26 mouse cellular contexts compared by ENCODE assay signal in genomic region chr7:6760170-6760569, GRCm38 (mm10). TPM values are rescaled to one million over a fixed set of nuclear protein-coding genes. Genes with fewer than 3 reads are reported as not detected.
DNase-seq lines count a peak whose midpoint lies in the region; ATAC-seq lines count a peak whose summit lies in the region.
"Had no signal": no experiment of that assay in that cellular context is flagged by ENCODE, and none has a peak within 500 bp of the region (broad histone marks: within the 10 kb centered on the region; RNA-seq: fewer than 3 reads in every experiment).

No protein-coding gene starts in this region.

- H3K36me3 ChIP-seq in kidney, embryonic 15.5 days: no peaks in the 10 kb centered on the region
- H3K36me3 ChIP-seq in limb, embryonic 10.5 days: peaks cover 43% of the 10 kb centered on the region
- no peaks in the 10 kb centered on the region; the same call in 1 of the 2 replicates for H3K36me3 ChIP-seq in heart, embryonic 11.5 days (ENCODE audit: control insufficient read depth, insufficient read depth, low read length)
- no peaks in the 10 kb centered on the region for H3K36me3 ChIP-seq in neural tube, embryonic 15.5 days
- H3K36me3 ChIP-seq: embryonic facial prominence, embryonic 15.5 days; forebrain, embryonic 10.5 days; G1E; heart, embryonic 15.5 days; hindbrain, embryonic 13.5 days had no signal

- H3K27me3 ChIP-seq in kidney, embryonic 15.5 days: no peaks in the 10 kb centered on the region
- no peaks in the 10 kb centered on the region for H3K27me3 ChIP-seq in limb, embryonic 10.5 days (ENCODE audit: low read depth, poor library complexity, severe bottlenecking)
- H3K27me3 ChIP-seq in heart, embryonic 11.5 days (ENCODE audit: control insufficient read depth, insufficient read depth, low read length): no peaks in the 10 kb centered on the region
- no peaks in the 10 kb centered on the region for H3K27me3 ChIP-seq in neural tube, embryonic 15.5 days (replicated peaks)
- H3K27me3 ChIP-seq: embryonic facial prominence, embryonic 15.5 days; heart, embryonic 15.5 days; hindbrain, embryonic 13.5 days had no signal

- H3K27ac ChIP-seq in kidney, embryonic 15.5 days: 0 out of 2 replicates have a peak overlapping the region, but pooled peaks have one; percentile 3
- 0 out of 2 replicates have a peak overlapping the region, but pooled peaks have one; percentile 7 for H3K27ac ChIP-seq in limb, embryonic 10.5 days
- no peak overlapping the region for H3K27ac ChIP-seq in heart, embryonic 11.5 days (ENCODE audit: low read depth, low read length)
- no peak overlapping the region for H3K27ac ChIP-seq in neural tube, embryonic 15.5 days (replicated peaks)
- H3K27ac ChIP-seq: embryonic facial prominence, embryonic 15.5 days; forebrain, embryonic 10.5 days; gastrocnemius, adult 2 months; heart, embryonic 15.5 days; hindbrain, embryonic 13.5 days; hindbrain, postnatal 0 days had no signal

- peaks cover 12% of the 10 kb centered on the region for H3K4me1 ChIP-seq in kidney, embryonic 15.5 days
- H3K4me1 ChIP-seq in limb, embryonic 10.5 days: peaks cover 9% of the 10 kb centered on the region
- H3K4me1 ChIP-seq in heart, embryonic 11.5 days (ENCODE audit: control insufficient read depth, insufficient read depth, low read length): peaks cover under 1% of the 10 kb centered on the region; the same call in 1 of the 2 replicates
- H3K4me1 ChIP-seq in neural tube, embryonic 15.5 days: peaks cover 3% of the 10 kb centered on the region; the same call in 1 of the 2 replicates

- no peaks in the 10 kb centered on the region for H3K9me3 ChIP-seq in kidney, embryonic 15.5 days (replicated peaks)
- no peaks in the 10 kb centered on the region for H3K9me3 ChIP-seq in limb, embryonic 10.5 days (replicated peaks)
- H3K9me3 ChIP-seq in heart, embryonic 11.5 days (replicated peaks; ENCODE audit: control insufficient read depth, low read length): no peaks in the 10 kb centered on the region
- no peaks in the 10 kb centered on the region for H3K9me3 ChIP-seq in neural tube, embryonic 15.5 days (replicated peaks)
- H3K9me3 ChIP-seq: embryonic facial prominence, embryonic 15.5 days; forebrain, embryonic 10.5 days; G1E; heart, embryonic 15.5 days; hindbrain, embryonic 13.5 days had no signal

- 23% methylated on average over 6 of the region's 6 CpGs for WGBS in kidney, embryonic 15.5 days
- 39% methylated on average over 6 of the region's 6 CpGs for WGBS in limb, embryonic 10.5 days
- WGBS in heart, embryonic 11.5 days (ENCODE audit: insufficient replicate concordance): 56% methylated on average over 6 of the region's 6 CpGs
- 22% methylated on average over 6 of the region's 6 CpGs for WGBS in neural tube, embryonic 15.5 days

- ATAC-seq in kidney, embryonic 15.5 days (replicated peaks; ENCODE audit: low FRiP score): no peak
- no peak for ATAC-seq in megakaryocyte progenitor cell, adult 5-6 weeks (replicated peaks; ENCODE audit: poor library complexity)
- ATAC-seq in heart, embryonic 11.5 days (replicated peaks; ENCODE audit: insufficient number of reproducible peaks, low FRiP score, low TSS enrichment): no peak
- ATAC-seq in neural tube, embryonic 15.5 days (ENCODE audit: low FRiP score): no peak
- ATAC-seq: forebrain, embryonic 16.5 days; hindbrain, postnatal 0 days had no signal

- no peak for DNase-seq in kidney, postnatal 14 days
- DNase-seq in R1 (ENCODE audit: low read depth, low spot score): peak; percentile 90
- DNase-seq in limb, embryonic 10.5 days (ENCODE audit: low spot score): no peak
- DNase-seq: adrenal gland, adult 8-10 months; adrenal gland, postnatal 36 days; cerebellum, adult 8-10 months; cerebellum, postnatal 14 days; embryo, embryonic 11 days; gastrocnemius, adult 2 months; gastrocnemius, postnatal 25 days; heart, postnatal 14 days had no signal

- H3K4me2 ChIP-seq in kidney, embryonic 15.5 days: no peak overlapping the region
- H3K4me2 ChIP-seq in heart, embryonic 11.5 days: no peak overlapping the region
- no peak overlapping the region for H3K4me2 ChIP-seq in neural tube, embryonic 15.5 days
- H3K4me2 ChIP-seq: embryonic facial prominence, embryonic 15.5 days; heart, embryonic 15.5 days; hindbrain, embryonic 13.5 days had no signal

- no peak overlapping the region for H3K4me3 ChIP-seq in kidney, embryonic 15.5 days (replicated peaks)
- no peak overlapping the region for H3K4me3 ChIP-seq in limb, embryonic 10.5 days
- no peak overlapping the region for H3K4me3 ChIP-seq in heart, embryonic 11.5 days (ENCODE audit: low read depth, low read length)
- no peak overlapping the region for H3K4me3 ChIP-seq in neural tube, embryonic 15.5 days (replicated peaks)
- H3K4me3 ChIP-seq: embryonic facial prominence, embryonic 15.5 days; erythroblast, embryonic 14.5 days; forebrain, embryonic 10.5 days; gastrocnemius, adult 2 months; heart, embryonic 15.5 days; hindbrain, embryonic 13.5 days had no signal

- no peak overlapping the region for H3K9ac ChIP-seq in kidney, embryonic 15.5 days
- H3K9ac ChIP-seq in heart, embryonic 11.5 days (ENCODE audit: low read depth, low read length): no peak overlapping the region
- H3K9ac ChIP-seq in neural tube, embryonic 15.5 days (replicated peaks): no peak overlapping the region
- H3K9ac ChIP-seq: embryonic facial prominence, embryonic 15.5 days; heart, embryonic 15.5 days; hindbrain, embryonic 13.5 days had no signal

RNA-seq across cellular contexts. Expression of gene Usp29, which starts 29.8 kb away (rescaled TPM):
- 5.1 and 7.3 TPM in 2 replicates for polyA plus RNA-seq in kidney, embryonic 15.5 days (2015; fragmentation: Nextera tagmentation; extraction: Ambion mirVana)
- 25.1 and 25.4 TPM in 2 replicates for polyA plus RNA-seq in limb, embryonic 10.5 days (2016; fragmentation: Nextera tagmentation; extraction: Ambion mirVana)
- not detected in 2 replicates for total RNA-seq in megakaryocyte progenitor cell, adult 5-6 weeks (2015)
- not detected in 2 replicates for total RNA-seq in megakaryocyte progenitor cell, adult 5-6 weeks (2017)
- 14.5 and 15.5 TPM in 2 replicates for polyA plus RNA-seq in heart, embryonic 11.5 days (2014; fragmentation: Nextera tagmentation; extraction: Ambion mirVana)
- polyA plus RNA-seq in neural tube, embryonic 15.5 days (2015; fragmentation: Nextera tagmentation; extraction: Ambion mirVana): 25.6 and 32.1 TPM in 2 replicates
- total RNA-seq: common myeloid progenitor, adult 5-6 weeks; granulocyte monocyte progenitor cell, adult 5-6 weeks had no signal

RNA-seq across cellular contexts. Expression of gene Peg3, which starts 29.9 kb away (rescaled TPM):
- 164 and 168 TPM in 2 replicates for polyA plus RNA-seq in kidney, embryonic 15.5 days (2015; fragmentation: Nextera tagmentation; extraction: Ambion mirVana)
- 378 and 427 TPM in 2 replicates for polyA plus RNA-seq in limb, embryonic 10.5 days (2016; fragmentation: Nextera tagmentation; extraction: Ambion mirVana)
- not detected in 2 replicates for total RNA-seq in megakaryocyte progenitor cell, adult 5-6 weeks (2015)
- not detected in 2 replicates for total RNA-seq in megakaryocyte progenitor cell, adult 5-6 weeks (2017)
- 214 TPM in 2 replicates for polyA plus RNA-seq in heart, embryonic 11.5 days (2014; fragmentation: Nextera tagmentation; extraction: Ambion mirVana)
- polyA plus RNA-seq in neural tube, embryonic 15.5 days (2015; fragmentation: Nextera tagmentation; extraction: Ambion mirVana): 103 and 104 TPM in 2 replicates
- total RNA-seq: common myeloid progenitor, adult 5-6 weeks; hematopoietic stem cell, adult 5-6 weeks had no signal

Comparison
In these comparisons a context has a peak if more than half of its experiments do, and no peak if none do; other contexts are left out.
1. H3K27ac ChIP-seq: peak in kidney, embryonic 15.5 days (single experiment) and limb, embryonic 10.5 days (single experiment); none in heart, embryonic 11.5 days (single experiment) and neural tube, embryonic 15.5 days (single experiment).